In the genomic region with DNA sequence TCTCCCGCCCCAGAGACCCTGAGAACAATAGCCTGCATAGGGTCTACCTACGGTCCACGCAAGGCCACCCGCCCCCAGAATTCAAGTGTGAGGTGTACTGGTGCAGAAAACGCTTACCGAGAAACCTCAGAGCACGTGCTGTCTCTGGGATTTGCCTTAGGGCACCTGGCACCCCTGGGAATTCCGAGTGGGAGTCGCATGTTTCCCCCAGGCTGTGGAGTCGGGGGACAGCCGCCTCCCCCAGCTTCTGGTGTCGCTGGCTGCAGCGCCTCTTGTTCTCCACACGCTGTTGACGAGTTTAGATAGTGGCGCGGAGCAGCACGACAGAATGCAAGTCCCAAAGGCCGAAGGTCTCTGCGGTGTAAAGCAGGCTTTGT, we compare ENCODE assay signal across 8 mouse cellular contexts. TPM values are rescaled to one million over a fixed set of nuclear protein-coding genes. Genes with fewer than 3 reads are reported as not detected.
DNase-seq lines count a peak whose midpoint lies in the region; ATAC-seq and TF ChIP-seq lines count a peak whose summit lies in the region.

No protein-coding gene starts in this region.

- peak; percentile 7; the same call in 1 of the 2 replicates for TF ChIP-seq POLR2A in brain, embryonic 14.5 days (IDR thresholded peaks at IDR 0.05; ENCODE audit: borderline replicate concordance, extremely low read depth, insufficient read depth, insufficient read length, poor library complexity, severe bottlenecking)

- H3K4me2 ChIP-seq in intestine, embryonic 15.5 days (replicated peaks): peak overlapping the region; percentile 96
- H3K4me2 ChIP-seq in midbrain, embryonic 12.5 days (replicated peaks): peak overlapping the region; percentile 81

- H3K9ac ChIP-seq in intestine, embryonic 15.5 days: peak overlapping the region; percentile 54
- peak overlapping the region; percentile 89 for H3K9ac ChIP-seq in midbrain, embryonic 12.5 days (replicated peaks)

- peak; percentile 13 for DNase-seq in kidney, adult 18-20 months
- DNase-seq in kidney, adult 11 months: no peak
- peak; percentile 80 for DNase-seq in brain, embryonic 14.5 days (ENCODE audit: low read depth)
- DNase-seq in forebrain, embryonic 10.5 days (ENCODE audit: extremely low spot score, low spot score): peak; percentile 54
- DNase-seq in urinary bladder, adult 2 months (ENCODE audit: low spot score): no peak

- peak overlapping the region; percentile 75 for H3K4me3 ChIP-seq in forebrain, embryonic 10.5 days
- H3K4me3 ChIP-seq in intestine, embryonic 15.5 days (replicated peaks): peak overlapping the region; percentile 52
- peak overlapping the region; percentile 68 for H3K4me3 ChIP-seq in midbrain, embryonic 12.5 days

- peaks cover 63% of the 10 kb centered on the region for H3K27me3 ChIP-seq in forebrain, embryonic 10.5 days (ENCODE audit: poor library complexity, severe bottlenecking)
- peaks cover 45% of the 10 kb centered on the region for H3K27me3 ChIP-seq in intestine, embryonic 15.5 days (replicated peaks)
- peaks cover 9% of the 10 kb centered on the region for H3K27me3 ChIP-seq in midbrain, embryonic 12.5 days

- no peak for ATAC-seq in intestine, embryonic 15.5 days
- ATAC-seq in midbrain, embryonic 12.5 days (ENCODE audit: low FRiP score, low read depth): peak; percentile 21
- ATAC-seq in granulocyte monocyte progenitor cell, adult 5-6 weeks (replicated peaks; ENCODE audit: poor library complexity, severe bottlenecking): no peak

- H3K9me3 ChIP-seq in forebrain, embryonic 10.5 days: no peaks in the 10 kb centered on the region
- no peaks in the 10 kb centered on the region for H3K9me3 ChIP-seq in intestine, embryonic 15.5 days
- H3K9me3 ChIP-seq in midbrain, embryonic 12.5 days: no peaks in the 10 kb centered on the region

- peaks cover 21% of the 10 kb centered on the region for H3K36me3 ChIP-seq in forebrain, embryonic 10.5 days (replicated peaks)
- H3K36me3 ChIP-seq in intestine, embryonic 15.5 days: no peaks in the 10 kb centered on the region
- peaks cover 14% of the 10 kb centered on the region for H3K36me3 ChIP-seq in midbrain, embryonic 12.5 days

- peaks cover 70% of the 10 kb centered on the region for H3K4me1 ChIP-seq in forebrain, embryonic 10.5 days
- H3K4me1 ChIP-seq in intestine, embryonic 15.5 days (replicated peaks): peaks cover 28% of the 10 kb centered on the region
- H3K4me1 ChIP-seq in midbrain, embryonic 12.5 days: peaks cover 48% of the 10 kb centered on the region

- H3K27ac ChIP-seq in forebrain, embryonic 10.5 days: peak overlapping the region; percentile 92
- H3K27ac ChIP-seq in intestine, embryonic 15.5 days: no peak overlapping the region
- H3K27ac ChIP-seq in midbrain, embryonic 12.5 days (replicated peaks): peak overlapping the region; percentile 92

- under 1% methylated on average over 20 of the region's 20 CpGs for WGBS in forebrain, embryonic 10.5 days
- 1% methylated on average over 20 of the region's 20 CpGs for WGBS in intestine, embryonic 15.5 days
- WGBS in midbrain, embryonic 12.5 days: 1% methylated on average over 20 of the region's 20 CpGs

- no peak for TF ChIP-seq CTCF in brain, embryonic 14.5 days (IDR thresholded peaks at IDR 0.05; ENCODE audit: borderline replicate concordance, extremely low read depth, insufficient read depth, insufficient read length)

RNA-seq across cellular contexts. Expression of a gene that starts 1.9 kb away (rescaled TPM):
- 368 and 444 TPM in 2 replicates for polyA plus RNA-seq in brain, embryonic 14.5 days (2012; rRNA removed)
- 61.5 and 64.0 TPM in 2 replicates for polyA plus RNA-seq in forebrain, embryonic 10.5 days (2016; fragmentation: Nextera tagmentation; extraction: Ambion mirVana)
- 6.6 and 7.1 TPM in 2 replicates for polyA plus RNA-seq in intestine, embryonic 15.5 days (2015; fragmentation: Nextera tagmentation; extraction: Ambion mirVana)
- polyA plus RNA-seq in midbrain, embryonic 12.5 days (2016; fragmentation: Nextera tagmentation; extraction: Ambion mirVana): 136 and 153 TPM in 2 replicates
- total RNA-seq in granulocyte monocyte progenitor cell, adult 5-6 weeks (2014; fragmentation: Nextera tagmentation): not detected in 2 replicates
- not detected in 2 replicates for total RNA-seq in granulocyte monocyte progenitor cell, adult 5-6 weeks (2017)
- 0.28 and 0.35 TPM in 2 replicates for polyA plus RNA-seq in urinary bladder, adult 2 months (2012; rRNA removed)

RNA-seq across cellular contexts. Expression of a gene that starts 46.7 kb away (rescaled TPM):
- polyA plus RNA-seq in brain, embryonic 14.5 days (2012; rRNA removed): 55.9 and 105 TPM in 2 replicates
- 439 and 473 TPM in 2 replicates for polyA plus RNA-seq in forebrain, embryonic 10.5 days (2016; fragmentation: Nextera tagmentation; extraction: Ambion mirVana)
- polyA plus RNA-seq in intestine, embryonic 15.5 days (2015; fragmentation: Nextera tagmentation; extraction: Ambion mirVana): 216 and 224 TPM in 2 replicates
- 268 and 290 TPM in 2 replicates for polyA plus RNA-seq in midbrain, embryonic 12.5 days (2016; fragmentation: Nextera tagmentation; extraction: Ambion mirVana)
- 78.6 and 110 TPM in 2 replicates for total RNA-seq in granulocyte monocyte progenitor cell, adult 5-6 weeks (2014; fragmentation: Nextera tagmentation)
- 84.8 and 124 TPM in 2 replicates for total RNA-seq in granulocyte monocyte progenitor cell, adult 5-6 weeks (2017)
- 7.9 and 9.9 TPM in 2 replicates for polyA plus RNA-seq in urinary bladder, adult 2 months (2012; rRNA removed)

Comparison
In these comparisons a context has a peak if more than half of its experiments do, and no peak if none do; other contexts are left out.
1. DNase-seq: peak in kidney, adult 18-20 months (single experiment), brain, embryonic 14.5 days (single experiment) and forebrain, embryonic 10.5 days (single experiment); none in kidney, adult 11 months (single experiment) and urinary bladder, adult 2 months (single experiment).
2. Peak in every context shown above with its lines, with median percentiles within 50 percentile points of each other: H3K4me3 ChIP-seq.